Mouse (Mus musculus) embryonic stem cell, embryonic (primary cell): ENCODE measurements around the gene Gpc2.

Experiments
- CTCF ChIA-PET, 4 experiments: fragments of 300-600 bp in 2 of 4; fragments of 350-600 bp in 2 of 4; sonication (Branson Sonifier 250); formaldehyde crosslinking; loops; one replicate each; lab custom pipeline; 2022; ENCODE audit warnings: inconsistent platforms in 2 of 4; lab: Charles Lee
- POLR2A ChIA-PET, 4 experiments: fragments of 300-600 bp in 2 of 4; fragments of 350-600 bp in 2 of 4; sonication (Branson Sonifier 250); formaldehyde crosslinking; loops; one replicate each; lab custom pipeline; 2022; ENCODE audit warnings: antibody characterized with exemption in 4 of 4, inconsistent platforms in 1 of 4; lab: Charles Lee

The Gpc2 gene

DNA sequence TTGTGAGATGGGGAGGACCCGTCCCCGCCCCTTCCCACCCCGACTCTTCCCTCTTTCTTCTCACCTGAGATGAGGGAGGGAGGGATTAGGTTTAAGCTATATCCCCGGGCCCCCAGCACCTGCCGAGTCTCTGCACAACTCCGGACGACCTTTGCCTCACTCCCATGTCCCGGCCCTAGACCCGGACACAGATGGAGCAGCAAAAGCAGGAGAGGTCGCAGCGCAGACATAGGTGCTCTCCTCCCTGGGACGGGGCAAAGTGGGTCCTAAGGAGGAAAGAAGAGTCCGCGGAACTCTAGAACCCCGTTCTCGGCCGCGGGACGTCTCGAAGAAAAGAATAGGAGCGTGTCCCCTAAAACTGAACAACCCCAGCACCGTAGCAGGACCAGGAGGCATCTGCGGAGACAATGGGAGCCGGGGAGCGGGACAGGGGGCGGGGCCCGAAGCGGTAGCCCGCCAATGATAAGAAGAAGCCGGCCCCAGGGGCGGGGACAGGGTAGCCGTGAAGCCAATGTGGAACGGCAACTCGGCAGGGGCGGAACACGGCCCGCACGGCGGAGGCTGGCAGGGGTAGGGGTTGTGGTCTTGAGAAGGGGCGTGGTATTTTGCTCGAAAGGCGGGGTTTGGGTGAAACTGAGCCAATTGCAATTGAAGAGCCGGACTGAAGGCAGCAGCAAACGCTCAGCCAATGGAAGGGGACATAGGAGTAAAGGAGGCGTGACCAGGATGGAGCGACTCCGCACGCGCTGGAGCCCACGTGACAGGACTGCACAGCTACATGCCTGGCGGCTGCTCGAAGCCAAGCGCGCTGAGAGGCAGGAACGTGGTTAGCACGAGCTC, at the start of gene Gpc2, which contains the start of the genes Gm43720 and Stag3:
Gene Gpc2, minus strand, starts transcription at position 421 of the 840 bp plus-strand sequence.
Gene Gm43720, minus strand, starts transcription at position 374 of the 840 bp plus-strand sequence.
Gene Stag3, plus strand, starts transcription at position 656 of the 840 bp plus-strand sequence.
- POLR2A ChIA-PET: interaction anchor here (0.5 to 2.5 kb wide), 18 partner anchors 8 to 1201 kb away, joined by 3 to 13 read pairs (median 4); partner anchors contain the start of genes BC037034 (in 3 of the 4), Lamtor4 (in 3 of the 4), Cnpy4 (in 1 of the 4) and Taf6 (in 1 of the 4)
- CTCF ChIA-PET: interaction anchor here in 1 of 4 experiments (1.1 kb wide), 1 partner anchor 26 kb away, joined by 3 read pairs; no protein-coding TSS in a partner anchor

DNA sequence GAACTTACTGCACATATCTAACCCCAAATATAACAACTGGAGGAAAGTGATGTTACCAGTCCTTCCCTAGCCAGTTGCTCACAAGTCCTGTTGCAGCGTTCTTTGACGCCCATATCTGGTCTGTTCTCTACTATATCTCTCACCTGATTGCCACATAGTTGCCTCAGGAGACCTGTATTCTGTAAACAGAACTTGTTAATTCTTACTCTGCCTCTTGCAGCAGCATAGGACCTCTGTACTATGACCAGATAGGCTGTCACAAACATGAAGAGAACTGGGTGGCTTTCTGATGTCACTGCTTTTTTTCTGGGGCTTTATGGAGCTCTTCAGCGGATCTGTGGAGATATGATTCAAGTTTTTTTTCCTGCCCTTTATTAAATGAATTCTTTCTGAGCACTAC, 33.0 kb upstream of the Gpc2 start:
- ChIA-PET POLR2A (no interaction called here), CTCF (no interaction called here)

DNA sequence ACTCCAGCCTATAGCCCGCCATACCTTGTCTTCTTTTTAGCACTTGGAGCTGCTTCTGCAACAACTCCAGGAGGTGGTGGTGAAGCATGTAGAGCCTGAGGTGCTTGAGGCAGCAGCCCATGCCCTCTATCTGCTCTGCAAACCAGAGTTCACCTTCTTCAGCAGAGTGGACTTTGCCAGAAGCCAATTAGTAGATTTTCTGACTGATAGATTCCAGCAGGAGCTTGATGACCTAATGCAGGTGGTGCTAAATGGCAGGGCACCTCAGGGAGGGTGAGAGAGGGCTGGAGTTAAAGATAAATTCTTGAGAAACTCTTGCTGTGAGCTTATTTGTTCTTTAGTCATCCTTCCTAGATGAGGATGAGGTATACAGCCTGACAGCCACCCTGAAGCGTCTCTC, 19.8 kb upstream of the Gpc2 start:
- ChIA-PET POLR2A (no interaction called here), CTCF (no interaction called here)

DNA sequence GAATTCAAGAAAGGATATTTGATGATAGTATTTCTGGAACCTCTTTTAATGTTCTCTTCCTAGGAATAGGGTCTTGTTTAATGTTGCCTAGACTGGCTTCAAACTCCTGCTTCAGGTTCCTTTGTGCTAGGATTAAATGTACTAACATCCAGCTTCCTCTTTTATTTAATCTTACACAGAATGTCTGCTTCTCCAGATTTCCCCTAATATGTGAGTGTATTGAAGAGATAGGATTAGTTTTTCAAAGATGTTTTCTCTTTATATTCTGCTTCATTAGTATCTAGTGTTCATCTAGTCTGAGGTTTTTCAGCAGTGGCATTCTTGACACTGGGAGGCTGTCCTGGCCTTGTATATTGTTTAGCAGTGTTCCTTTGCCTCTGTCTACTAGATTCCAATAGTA, 14.4 kb upstream of the Gpc2 start:
- CTCF ChIA-PET: no interaction called here
- POLR2A ChIA-PET: no interaction called here

DNA sequence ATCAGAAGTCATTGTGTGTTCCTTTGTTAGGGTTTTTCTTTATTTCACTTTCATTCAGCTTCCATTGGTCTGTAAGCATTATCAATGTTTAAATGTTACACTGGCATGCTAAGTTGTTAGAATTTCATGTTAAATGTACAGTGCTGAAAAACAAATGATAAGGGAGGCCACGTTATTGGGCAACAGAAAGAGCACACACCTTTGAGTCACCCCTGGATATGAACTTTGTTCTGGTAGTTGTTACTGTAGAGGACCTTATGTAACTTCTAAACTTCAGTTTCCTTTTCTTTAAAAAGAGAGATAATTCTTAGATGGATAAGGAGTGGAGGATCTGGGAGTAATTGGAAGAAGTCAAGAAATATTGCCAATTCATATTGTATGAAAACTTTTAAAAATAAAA, 11.8 kb upstream of the Gpc2 start:
- POLR2A ChIA-PET: interaction anchor here in 1 of 4 experiments (0.7 kb wide), 2 partner anchors 11 to 273 kb away, joined by 3 to 4 read pairs; partner anchors contain the start of gene 1700123K08Rik
- CTCF ChIA-PET: no interaction called here

DNA sequence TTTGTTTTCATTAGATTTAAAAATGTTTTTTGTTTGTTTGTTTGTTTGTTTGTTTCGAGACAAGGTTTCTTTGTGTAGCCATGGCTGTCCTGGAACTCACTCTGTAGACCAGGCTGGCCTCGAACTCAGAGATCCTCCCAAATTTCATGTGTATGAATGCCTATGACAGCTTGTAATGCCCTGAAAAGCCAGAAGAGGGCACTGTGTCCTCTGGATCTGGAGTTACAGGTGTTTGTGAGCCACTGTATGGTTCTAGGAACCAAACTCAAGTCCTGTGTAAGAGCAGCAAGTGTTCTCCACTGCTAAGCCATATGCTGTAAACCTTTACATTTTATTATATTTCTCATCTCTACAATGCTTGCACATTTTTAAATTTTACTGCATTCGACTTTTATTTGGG, 8.1 kb upstream of the Gpc2 start:
- POLR2A ChIA-PET: interaction anchor here in 1 of 4 experiments (0.5 to 0.7 kb wide), 2 partner anchors 202 to 909 kb away, joined by 3 to 4 read pairs; no protein-coding TSS in a partner anchor
- CTCF ChIA-PET: interaction anchor here (0.7 to 2.2 kb wide), 9 partner anchors 16 to 371 kb away, joined by 3 to 10 read pairs (median 4); partner anchors contain the start of genes Gal3st4 (in 1 of the 4) and Lamtor4 (in 1 of the 4)

DNA sequence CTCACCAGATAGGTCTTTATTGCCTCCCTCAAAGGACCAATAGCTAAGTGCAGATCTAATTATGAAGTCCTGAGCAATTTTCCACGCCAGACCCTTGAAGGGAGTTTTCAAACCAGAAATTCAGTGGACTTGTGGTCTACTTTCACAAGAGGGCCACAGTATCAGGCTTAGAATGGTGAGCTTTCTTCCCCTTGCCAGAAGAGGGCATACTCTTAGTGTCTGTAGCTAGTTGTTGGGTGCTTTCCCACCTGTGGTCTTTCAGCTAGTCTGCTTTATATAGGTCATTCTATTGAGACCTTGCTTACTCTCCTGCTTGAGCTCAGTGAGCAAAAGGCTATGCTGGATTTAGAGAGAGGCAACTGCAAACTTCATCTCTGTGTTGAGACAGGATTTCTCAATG, 3.7 kb upstream of the Gpc2 start:
- ChIA-PET POLR2A (interaction anchor here in 2 of 4 experiments (0.6 to 1.3 kb wide), 3 partner anchors 8 to 28 kb away, joined by 3 read pairs; partner anchors contain the start of gene Lamtor4 (in 1 of the 2)), CTCF (interaction anchor here (0.5 to 1.2 kb wide), 5 partner anchors 9 to 375 kb away, joined by 3 to 4 read pairs (median 3); no protein-coding TSS in a partner anchor)

DNA sequence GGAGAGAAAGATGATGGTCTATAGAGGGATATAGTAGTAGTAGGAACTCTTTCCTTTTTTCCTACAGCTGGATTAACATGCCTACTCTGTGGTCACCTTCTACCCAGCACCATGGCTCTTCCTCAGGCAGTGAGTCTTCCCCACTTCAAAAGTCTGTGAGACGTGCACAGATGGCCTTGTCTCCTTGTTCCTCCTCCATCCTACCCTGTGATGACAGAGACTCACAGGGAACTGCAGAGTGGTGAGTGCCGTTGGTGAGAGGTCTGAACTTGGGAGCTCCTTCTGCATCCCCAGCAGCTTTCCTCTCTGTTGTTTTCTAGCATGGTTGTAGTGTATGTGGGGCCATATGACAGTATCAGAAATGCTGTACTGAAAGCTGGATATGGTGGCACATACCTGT, 2.0 kb upstream of the Gpc2 start:
- ChIA-PET CTCF (no interaction called here), POLR2A (interaction anchor here in 3 of 4 experiments (0.6 to 2.0 kb wide), 5 partner anchors 12 to 340 kb away, joined by 3 to 7 read pairs (median 5); partner anchors contain the start of genes A430033K04Rik (in 1 of the 3) and Lamtor4 (in 1 of the 3))

DNA sequence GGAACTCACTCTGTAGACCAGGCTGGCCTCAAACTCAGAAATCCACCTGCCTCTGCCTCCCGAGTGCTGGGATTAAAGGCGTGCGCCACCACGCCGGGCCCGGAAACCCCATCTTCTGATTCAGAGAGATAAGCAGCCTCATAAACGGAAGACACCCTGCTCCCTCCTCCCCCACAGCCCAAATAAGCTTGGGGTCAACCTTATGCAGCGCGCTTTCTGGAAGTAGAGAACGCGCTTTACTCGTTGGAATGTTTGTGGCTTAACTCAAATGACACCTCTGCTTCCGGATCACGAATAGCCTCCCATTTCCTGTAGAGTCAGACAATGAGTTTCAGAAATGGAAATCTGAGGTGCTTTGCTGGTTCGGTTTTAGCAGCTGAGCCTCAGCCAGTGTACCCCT, 1.0 kb upstream of the Gpc2 start:
- ChIA-PET POLR2A (interaction anchor here (0.6 to 2.5 kb wide), 19 partner anchors 9 to 376 kb away, joined by 3 to 13 read pairs (median 4); partner anchors contain the start of genes Lamtor4 (in 3 of the 4), A430033K04Rik (in 2 of the 4), BC037034 (in 2 of the 4) and Zfp157 (in 2 of the 4)), CTCF (interaction anchor here in 1 of 4 experiments (1.1 kb wide), 1 partner anchor 27 kb away, joined by 3 read pairs; no protein-coding TSS in a partner anchor)

DNA sequence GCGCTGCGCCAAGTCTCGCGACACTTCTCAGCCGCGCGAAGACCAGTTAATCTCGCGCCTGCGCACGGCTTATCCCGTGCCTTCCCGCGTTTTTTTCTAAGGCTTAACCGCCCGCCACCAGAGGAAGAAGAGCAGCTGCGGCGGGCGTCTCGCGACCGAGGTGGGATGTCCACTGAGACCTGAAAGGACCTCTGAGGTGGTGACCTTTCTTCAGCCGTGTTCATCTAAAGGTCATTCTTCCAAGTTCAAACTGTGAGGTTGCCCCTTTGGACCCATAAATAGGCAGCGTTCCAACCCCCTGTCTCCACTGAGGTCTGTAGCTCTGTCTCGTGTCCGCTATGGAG, 592 bp upstream of the Gpc2 start:
- CTCF ChIA-PET: interaction anchor here in 1 of 4 experiments (1.1 kb wide), 1 partner anchor 27 kb away, joined by 3 read pairs; no protein-coding TSS in a partner anchor

DNA sequence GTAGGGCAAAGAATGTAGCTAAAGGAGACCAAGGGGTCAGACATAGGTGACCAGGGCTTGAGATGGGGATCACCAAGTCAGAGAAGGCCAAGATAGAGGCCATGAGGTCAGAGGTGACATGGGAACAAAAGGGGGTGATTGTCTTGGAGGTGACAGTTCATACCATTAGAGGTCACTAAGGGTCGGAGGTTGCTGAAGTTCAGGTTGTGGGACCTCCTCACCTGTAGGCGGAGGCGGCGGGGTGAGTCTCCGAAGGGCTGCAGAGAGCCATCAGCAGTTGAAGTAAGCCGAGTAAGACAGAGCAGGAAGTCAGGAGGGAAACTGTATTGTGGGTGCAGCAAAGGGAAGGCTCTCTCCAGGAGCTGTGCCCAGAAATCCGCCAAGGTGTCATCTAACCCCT, 1.8 kb downstream of the Gpc2 start:
- CTCF ChIA-PET: no interaction called here

More for the DNA sequence above, 592 bp upstream of the Gpc2 start:
- POLR2A ChIA-PET: interaction anchor here (0.5 to 2.5 kb wide), 19 partner anchors 8 to 1200 kb away, joined by 3 to 13 read pairs (median 4); partner anchors contain the start of genes Lamtor4 (in 3 of the 4), BC037034 (in 2 of the 4), Zfp157 (in 2 of the 4) and A430033K04Rik (in 1 of the 4)

DNA sequence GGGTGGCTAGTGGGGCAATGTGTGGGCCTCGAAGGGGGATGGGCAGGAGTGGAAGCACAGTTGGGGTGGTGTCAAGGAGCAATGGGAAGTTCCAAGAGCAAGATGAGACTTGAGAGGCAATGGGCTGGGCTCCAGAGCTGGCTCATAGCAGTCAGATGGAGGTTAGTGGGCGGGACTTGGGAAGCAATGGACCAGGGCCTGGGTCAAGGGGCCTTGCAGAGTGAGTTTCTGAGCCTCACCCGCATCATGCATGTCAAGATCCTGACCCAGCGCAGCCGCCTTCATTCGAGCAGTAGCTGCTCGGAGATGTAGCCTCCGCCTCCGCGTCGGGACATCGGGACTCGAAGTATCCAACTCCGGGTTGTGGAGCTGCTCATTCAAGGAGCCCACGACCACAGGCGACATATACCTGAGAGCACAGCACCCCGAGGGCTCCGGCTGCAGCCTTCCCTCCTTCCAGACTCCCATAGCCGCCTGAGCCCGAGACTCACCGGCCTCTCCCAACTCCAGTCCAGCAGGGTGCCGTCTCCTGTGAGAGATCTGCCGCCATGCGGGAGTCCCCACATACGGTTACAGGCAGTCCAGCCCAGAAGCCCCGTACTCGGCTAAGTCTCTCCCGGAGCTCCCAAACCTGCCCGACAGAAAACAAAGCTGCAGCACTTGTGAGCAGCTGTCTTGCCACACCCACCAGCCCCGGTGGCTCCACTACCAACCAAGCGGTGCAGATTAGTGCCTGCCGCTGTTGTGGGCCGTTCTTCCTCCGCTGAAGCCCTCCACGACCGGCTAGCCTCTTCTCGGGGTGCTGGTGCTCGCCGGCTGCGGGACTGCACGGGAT, 4.4 kb downstream of the Gpc2 start:
- ChIA-PET POLR2A (interaction anchor here in 3 of 4 experiments (0.6 to 1.6 kb wide), 10 partner anchors 8 to 22 kb away, joined by 3 to 22 read pairs (median 4); partner anchors contain the start of genes Lamtor4 (in 2 of the 3) and BC037034 (in 1 of the 3)), CTCF (interaction anchor here (0.5 to 1.3 kb wide), 5 partner anchors 8 to 718 kb away, joined by 3 read pairs; no protein-coding TSS in a partner anchor)

More for the DNA sequence above, 1.8 kb downstream of the Gpc2 start:
- POLR2A ChIA-PET: interaction anchor here in 1 of 4 experiments (0.7 to 1.8 kb wide), 2 partner anchors 13 to 15 kb away, joined by 4 to 6 read pairs; partner anchors contain the start of gene BC037034

DNA sequence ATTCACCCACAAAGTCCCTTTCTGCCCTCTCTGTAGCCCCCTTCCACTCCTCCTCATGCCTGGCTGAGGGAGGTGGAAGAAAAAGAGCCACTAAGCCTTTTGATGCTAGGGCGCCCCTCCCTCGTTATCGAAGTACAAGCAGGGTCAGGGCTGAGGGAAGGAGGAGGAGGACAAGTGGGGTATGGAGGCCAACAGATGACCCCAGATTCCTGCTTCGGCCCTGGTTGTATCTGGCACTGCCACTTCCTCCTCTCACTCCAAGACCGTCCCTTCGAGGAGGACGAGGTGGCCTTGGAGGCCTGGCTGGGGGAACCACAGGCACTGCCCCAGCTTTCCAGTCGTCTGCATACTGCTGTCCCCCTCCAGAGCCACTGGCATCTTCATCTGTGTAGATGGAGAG, 5.6 kb downstream of the Gpc2 start:
- CTCF ChIA-PET: no interaction called here
- POLR2A ChIA-PET: interaction anchor here in 2 of 4 experiments (0.6 kb wide), 2 partner anchors 149 to 850 kb away, joined by 3 to 5 read pairs; no protein-coding TSS in a partner anchor

DNA sequence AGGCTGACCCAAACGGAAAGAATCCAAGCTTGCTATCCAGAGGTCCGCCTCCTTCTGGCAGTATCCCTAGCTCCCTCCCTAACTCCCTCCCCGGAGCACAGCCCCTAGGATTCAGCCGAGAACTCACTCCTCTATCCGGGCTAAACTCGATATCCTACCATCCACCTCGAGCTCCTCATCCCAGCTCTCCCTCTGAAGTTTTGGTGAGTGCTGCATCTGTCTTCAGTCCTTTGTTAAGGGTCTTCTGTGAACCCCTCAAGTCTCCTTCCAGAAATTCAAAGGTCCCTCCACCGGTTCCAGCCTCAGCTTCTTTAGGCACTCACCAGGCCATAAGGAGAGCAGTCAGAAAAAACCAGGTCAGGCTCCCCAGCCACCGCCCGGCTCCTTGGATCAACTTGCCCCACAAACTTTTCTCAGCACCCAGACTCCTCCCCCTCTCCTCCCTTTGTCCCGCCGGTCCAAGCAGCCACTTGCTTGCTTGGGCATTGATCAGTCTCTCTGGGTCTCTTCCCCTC, 7.3 kb downstream of the Gpc2 start, which contains the start of gene Gal3st4:
Gene Gal3st4, minus strand, starts transcription at position 432 of the 515 bp plus-strand sequence.
- ChIA-PET CTCF (interaction anchor here (0.6 to 1.0 kb wide), 4 partner anchors 9 to 386 kb away, joined by 3 to 6 read pairs (median 4); partner anchors contain the start of gene BC037034 (in 1 of the 4)), POLR2A (interaction anchor here in 2 of 4 experiments (1.0 to 1.8 kb wide), 4 partner anchors 8 to 185 kb away, joined by 3 to 10 read pairs (median 4); partner anchors contain the start of genes BC037034 (in 1 of the 2) and Lamtor4 (in 1 of the 2))

DNA sequence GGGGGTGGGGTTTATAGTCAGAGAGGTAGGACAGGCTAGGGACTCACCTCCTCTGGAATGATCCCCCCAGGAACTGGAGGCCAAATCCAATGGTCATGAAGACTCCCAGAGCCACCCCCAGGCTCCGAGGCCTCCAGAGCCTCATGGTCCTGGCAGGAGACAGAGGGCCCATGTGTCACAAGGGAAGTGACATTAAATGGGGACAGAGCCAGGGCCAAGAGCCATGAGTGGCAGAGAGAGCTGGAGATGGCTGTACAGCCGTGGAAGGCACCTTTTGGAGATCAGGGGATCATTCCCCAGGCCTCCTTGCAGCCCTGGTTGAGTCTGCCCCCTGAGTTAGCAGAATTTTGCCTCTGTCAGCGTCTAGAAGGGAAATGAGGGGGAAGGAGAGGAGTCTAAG, 8.6 kb downstream of the Gpc2 start:
- POLR2A ChIA-PET: interaction anchor here in 1 of 4 experiments (1.3 kb wide), 1 partner anchor 10 kb away, joined by 4 read pairs; no protein-coding TSS in a partner anchor
- CTCF ChIA-PET: no interaction called here

DNA sequence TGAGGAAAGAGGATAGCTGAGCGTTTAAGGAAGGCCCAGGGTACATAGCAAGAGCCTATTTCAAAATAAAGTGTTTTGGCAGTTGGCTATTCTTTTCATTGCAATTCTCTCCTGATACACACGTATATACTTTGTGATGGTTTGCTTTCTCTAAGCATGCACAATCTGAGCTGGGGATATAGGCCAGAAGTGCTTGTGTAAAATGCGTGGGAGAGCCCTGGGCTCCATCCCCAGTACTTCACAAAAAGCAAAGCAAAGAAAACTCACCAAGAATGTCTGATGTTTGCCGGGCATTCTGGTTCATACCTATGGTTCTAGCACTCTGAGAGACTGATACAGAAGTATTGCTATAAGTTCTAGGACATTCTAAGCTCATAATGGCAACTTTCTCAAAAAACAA, 10.8 kb downstream of the Gpc2 start:
- ChIA-PET POLR2A (interaction anchor here in 3 of 4 experiments (1.2 to 3.3 kb wide), 4 partner anchors 12 to 15 kb away, joined by 4 to 14 read pairs (median 6); partner anchors contain the start of gene Lamtor4 (in 3 of the 3)), CTCF (no interaction called here)

DNA sequence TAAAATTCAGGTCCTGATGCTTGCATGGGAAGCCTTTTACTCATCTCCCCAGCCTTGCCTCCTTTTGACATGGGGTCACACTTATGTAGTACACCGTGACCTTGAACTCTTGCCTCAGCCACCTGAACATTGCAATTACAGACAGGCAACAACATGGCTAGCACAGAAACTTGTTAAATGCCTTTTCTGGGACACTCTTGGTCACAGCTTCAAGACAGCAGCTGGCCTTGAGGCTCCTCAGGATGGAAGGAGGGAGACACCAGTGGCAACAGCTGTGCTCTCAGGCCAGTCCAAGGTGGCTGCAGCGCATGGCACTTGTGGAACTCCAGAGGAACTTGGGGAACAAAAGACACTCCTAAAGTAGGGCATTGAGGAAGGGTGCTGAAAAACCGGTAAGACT, 12.7 kb downstream of the Gpc2 start:
- ChIA-PET CTCF (no interaction called here), POLR2A (interaction anchor here in 2 of 4 experiments (0.7 to 3.3 kb wide), 2 partner anchors 13 to 96 kb away, joined by 6 to 14 read pairs; partner anchors contain the start of gene Lamtor4 (in 1 of the 2))
